Mouse (Mus musculus): Measurements from ENCODE around the gene Sardh. TPM values are rescaled to one million over a fixed set of nuclear protein-coding genes. Genes with fewer than 3 reads are reported as not detected.

Sardh gene
- polyA plus RNA-seq, 1 experiment from 2014 or later: 21.6 TPM

Other genes with a start within 250 kb of the Sardh start
- 38.5 and 40.9 TPM in 2 replicates for gene Cacfd1, start 238.4 kb downstream of the Sardh start, polyA plus RNA-seq (2014; fragmentation: Nextera tagmentation; extraction: Ambion mirVana)
- gene Slc2a6, start 220.3 kb downstream of the Sardh start, polyA plus RNA-seq (2014; fragmentation: Nextera tagmentation; extraction: Ambion mirVana): 0.24 TPM in 1 of 2 replicates, not detected in the other
- 0.22 TPM in 1 of 2 replicates, not detected in the other for gene Mymk, start 176.2 kb downstream of the Sardh start, polyA plus RNA-seq (2014; fragmentation: Nextera tagmentation; extraction: Ambion mirVana)
- 12.6 and 15.0 TPM in 2 replicates for gene Adamtsl2, start 169.0 kb downstream of the Sardh start, polyA plus RNA-seq (2014; fragmentation: Nextera tagmentation; extraction: Ambion mirVana)
- 0.66 and 0.70 TPM in 2 replicates for gene Fam163b, start 105.8 kb downstream of the Sardh start, polyA plus RNA-seq (2014; fragmentation: Nextera tagmentation; extraction: Ambion mirVana)
- 0.55 and 1.8 TPM in 2 replicates for gene Dbh, start 83.1 kb downstream of the Sardh start, polyA plus RNA-seq (2014; fragmentation: Nextera tagmentation; extraction: Ambion mirVana)
- gene Vav2, start 178.7 kb upstream of the Sardh start, polyA plus RNA-seq (2014; fragmentation: Nextera tagmentation; extraction: Ambion mirVana): 3.6 and 4.1 TPM in 2 replicates
- 3.7 and 4.6 TPM in 2 replicates for gene Brd3os, start 194.0 kb upstream of the Sardh start, polyA plus RNA-seq (2014; fragmentation: Nextera tagmentation; extraction: Ambion mirVana)

Data from heart, embryonic 14.5 days (tissue).